Mouse (Mus musculus): ENCODE measurements around the gene Chrd.

DNA sequence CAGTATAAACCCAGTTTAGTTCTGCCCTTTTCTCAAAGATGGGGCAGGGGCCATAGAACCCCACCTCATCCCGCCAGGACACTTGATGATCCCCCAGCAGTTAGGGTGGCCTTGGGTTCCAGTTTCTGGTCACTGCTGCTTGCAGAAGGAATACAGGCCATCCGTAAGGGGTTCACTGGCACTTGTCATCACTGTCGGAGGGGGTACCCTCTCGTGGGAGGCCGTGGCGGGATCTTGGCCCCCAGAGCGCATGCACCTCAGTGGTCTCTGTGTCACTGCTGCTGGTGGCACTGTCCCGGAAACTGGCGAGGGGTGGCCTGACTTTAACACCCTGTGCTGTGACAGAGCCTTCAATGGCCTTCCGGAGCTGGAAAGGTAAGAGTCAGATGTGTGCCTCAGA is 29.9 kb upstream of the Chrd start:
- TF ChIP-seq CTCF (IDR thresholded peaks at IDR 0.05; ENCODE audit: control insufficient read depth, insufficient read depth, low read length) (no peak), POLR2A (IDR thresholded peaks at IDR 0.05; ENCODE audit: borderline replicate concordance, control insufficient read depth, low read depth, low read length) (no peak)
